Mouse (Mus musculus) layer of hippocampus, postnatal 36 days (tissue): ENCODE results near the gene Rpa1. TPM values are rescaled to one million over a fixed set of nuclear protein-coding genes. Genes with fewer than 3 reads are reported as not detected.
"Not testable (repeated sequence)": the region's sequence is repeated elsewhere in the genome, so short reads cannot be mapped to it uniquely, and the experiment has no call there.

Experiments used
- DNase-seq, 2 experiments: peaks; one replicate each; pipeline ENCODE4 v3.0.0; 2022
- total RNA-seq, 2 experiments: library from RNA; stranded (reverse); gene quantifications; 2 replicates each; pipeline ENCODE4 v1.2.3; 2021

The Rpa1 gene
- total RNA-seq, 2 experiments from 2014 or later = 58.5 to 60.8 TPM

GRCm38 (mm10) chr11:75319246-75319645 lies 28.9 kb downstream of the Rpa1 start:
- no peak for DNase-seq

GRCm38 (mm10) chr11:75318351-75319221 lies 29.5 kb downstream of the Rpa1 start:
- no peak for DNase-seq

GRCm38 (mm10) chr11:75313834-75314233 lies 34.3 kb downstream of the Rpa1 start:
- DNase-seq = no peak

- no peak for DNase-seq
These were observed 36.4 kb downstream of the Rpa1 start for GRCm38 (mm10) chr11:75311751-75312150.

GRCm38 (mm10) chr11:75310813-75311212 lies 37.3 kb downstream of the Rpa1 start:
- DNase-seq = no peak

GRCm38 (mm10) chr11:75308650-75309049 lies 39.5 kb downstream of the Rpa1 start:
- DNase-seq = no peak

- DNase-seq = no peak
These were observed 43.3 kb downstream of the Rpa1 start for GRCm38 (mm10) chr11:75304797-75305196.

- no peak for DNase-seq
These were observed 47.2 kb downstream of the Rpa1 start for GRCm38 (mm10) chr11:75300954-75301353.

- no peak for DNase-seq
These were observed 48.3 kb downstream of the Rpa1 start for GRCm38 (mm10) chr11:75299786-75300185.

GRCm38 (mm10) chr11:75298491-75298890 lies 49.6 kb downstream of the Rpa1 start:
- DNase-seq = no peak

- no peak for DNase-seq
These were observed 50.5 kb downstream of the Rpa1 start for GRCm38 (mm10) chr11:75297631-75298030.

GRCm38 (mm10) chr11:75296406-75297005 lies 51.6 kb downstream of the Rpa1 start:
- DNase-seq = no peak

GRCm38 (mm10) chr11:75295534-75295933 lies 52.6 kb downstream of the Rpa1 start:
- not testable (repeated sequence) for DNase-seq

- DNase-seq = no peak
These were observed 53.3 kb downstream of the Rpa1 start for GRCm38 (mm10) chr11:75294862-75295261.

- no peak for DNase-seq
These were observed 54.2 kb downstream of the Rpa1 start for GRCm38 (mm10) chr11:75293852-75294361.

- no peak for DNase-seq
These were observed 55.8 kb downstream of the Rpa1 start for GRCm38 (mm10) chr11:75292281-75292680.

- DNase-seq = peak; percentile 55 to 70
These were observed 56.5 kb downstream of the Rpa1 start for GRCm38 (mm10) chr11:75291389-75292215.

GRCm38 (mm10) chr11:75290566-75291271 lies 57.4 kb downstream of the Rpa1 start:
- peak; percentile 85 to 90 for DNase-seq

- DNase-seq = no peak
These were observed 59.0 kb downstream of the Rpa1 start for GRCm38 (mm10) chr11:75289120-75289519.

GRCm38 (mm10) chr11:75288517-75288916 lies 59.6 kb downstream of the Rpa1 start:
- no peak for DNase-seq

GRCm38 (mm10) chr11:75287940-75288339 lies 60.2 kb downstream of the Rpa1 start:
- no peak for DNase-seq

GRCm38 (mm10) chr11:75286868-75287267 lies 61.3 kb downstream of the Rpa1 start:
- no peak for DNase-seq
